Mouse (Mus musculus): ENCODE data around the gene Rdh12.
"Not testable (repeated sequence)": the region's sequence is repeated elsewhere in the genome, so short reads cannot be mapped to it uniquely, and the experiment has no call there.

Rdh12 gene

DNA sequence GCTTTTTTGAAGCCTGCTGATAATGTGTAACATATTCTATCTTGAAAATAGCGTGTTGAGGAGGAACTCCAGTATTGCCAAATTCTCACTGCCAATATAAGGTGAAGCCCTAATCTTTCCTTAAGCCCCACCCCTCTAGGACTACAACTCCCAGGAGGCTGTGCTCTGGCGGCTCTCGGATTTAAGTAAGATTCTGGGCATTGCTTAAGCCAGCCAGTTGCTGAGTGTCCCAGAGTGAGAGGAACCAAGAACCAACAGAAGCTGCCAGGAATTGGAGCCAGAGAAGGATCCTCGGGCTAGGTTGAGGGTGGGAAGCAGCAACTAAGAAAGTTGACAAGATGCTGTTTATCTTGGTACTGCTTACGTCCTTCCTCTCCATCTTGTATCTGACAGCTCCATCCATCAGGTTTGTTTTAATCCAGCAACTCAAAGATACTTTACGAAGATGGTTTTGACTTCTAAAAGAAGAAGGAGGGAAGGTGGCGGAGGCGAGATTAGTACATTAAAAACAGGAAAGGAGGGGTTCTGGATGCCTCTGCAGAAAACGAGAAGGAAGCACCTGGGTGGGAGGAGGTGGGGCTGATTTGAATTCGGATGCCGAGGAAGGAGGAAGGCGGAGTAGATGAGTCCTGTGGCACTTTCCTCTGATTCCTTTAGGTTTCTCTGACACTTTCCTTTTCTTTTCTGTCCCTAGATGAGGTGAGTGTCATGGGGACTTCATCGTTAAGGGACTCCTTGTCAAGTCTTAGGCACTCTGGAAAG is at the start of gene Rdh12:
TSS of gene Rdh12 (plus strand) at position 212 of the 762 bp plus-strand sequence.
- peak; percentile 19 for DNase-seq (ENCODE audit: low read depth, low spot score)

- no peak for DNase-seq (ENCODE audit: low read depth, low spot score)
These were observed 45.8 kb upstream of the Rdh12 start for GRCm38 (mm10) chr12:79162876-79163275.

DNA sequence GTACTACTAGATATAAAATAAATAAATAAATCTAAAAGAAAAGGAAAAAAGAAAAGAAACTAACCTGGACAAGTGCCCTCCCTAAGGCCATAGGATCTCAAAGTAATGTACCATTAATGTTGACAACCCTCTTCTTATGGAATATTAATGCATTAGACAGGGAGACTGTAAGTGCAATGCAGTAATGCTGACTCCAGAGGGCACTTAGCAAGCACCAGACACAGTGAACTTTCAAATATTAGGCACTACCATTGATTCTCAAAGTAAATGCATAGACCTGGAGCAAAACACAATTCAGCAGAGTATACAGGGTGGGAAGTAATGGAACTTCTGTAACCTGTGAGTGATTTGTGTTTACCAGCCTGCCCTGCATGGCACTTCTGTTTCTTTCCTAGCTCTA is 39.5 kb upstream of the Rdh12 start:
- DNase-seq (ENCODE audit: low read depth, low spot score): no peak

DNA sequence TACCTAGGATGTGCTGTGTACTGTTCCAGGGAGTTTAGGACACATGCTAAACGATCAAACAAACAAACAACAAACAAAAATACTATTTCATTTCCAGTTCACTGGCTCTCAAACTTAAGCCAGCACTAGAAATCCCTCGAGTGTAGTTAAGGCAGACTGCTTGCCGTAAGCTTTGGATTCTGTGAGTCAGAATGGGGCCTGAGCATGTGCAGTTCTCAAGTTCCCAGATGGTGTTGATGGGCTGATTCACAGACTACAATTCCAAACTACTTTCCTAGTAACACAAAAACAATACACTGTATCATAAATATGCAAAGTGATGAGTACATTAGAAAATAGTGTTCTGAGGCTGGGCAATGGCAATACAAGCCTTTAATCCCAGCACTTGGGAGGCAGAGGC is 38.3 kb upstream of the Rdh12 start:
- DNase-seq (ENCODE audit: low read depth, low spot score): no peak

DNA sequence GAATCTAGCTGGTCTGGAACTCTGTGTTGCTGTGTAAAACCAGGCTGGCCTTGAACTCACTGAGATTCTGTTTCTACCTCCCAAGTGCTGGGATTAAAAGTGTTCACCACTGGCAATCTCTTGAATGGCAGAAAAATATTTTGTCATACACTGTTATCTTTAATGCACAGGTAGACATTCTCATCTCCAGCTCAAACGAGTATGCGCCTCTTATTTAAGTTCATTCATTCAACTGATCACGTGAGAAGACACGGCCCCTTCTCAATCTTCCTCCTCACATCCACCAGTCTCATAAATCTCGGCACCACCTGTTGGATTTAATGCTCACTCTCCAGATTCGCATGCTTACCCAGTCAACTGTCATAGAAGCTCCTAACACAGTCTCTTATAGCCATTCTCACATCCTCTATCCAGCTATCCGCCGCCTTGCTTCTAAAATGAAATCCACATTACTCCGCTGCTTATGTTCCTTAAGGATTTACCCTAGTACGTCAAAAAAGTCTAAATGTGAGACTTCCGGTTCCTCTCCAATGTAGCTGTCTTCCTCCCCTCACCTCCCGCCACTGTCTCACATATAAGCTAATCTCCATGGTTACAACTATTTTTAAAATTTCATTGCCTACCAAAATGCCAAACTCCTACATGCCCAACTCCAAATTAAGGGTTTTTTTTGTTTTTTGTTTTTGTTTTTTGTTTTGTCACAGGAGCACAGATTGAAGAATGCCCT is 37.3 kb upstream of the Rdh12 start:
- no peak for DNase-seq (ENCODE audit: low read depth, low spot score)

- DNase-seq (ENCODE audit: low read depth, low spot score): peak; percentile 84
These were observed 36.4 kb upstream of the Rdh12 start, which contains the start of gene Vti1b for GRCm38 (mm10) chr12:79172019-79172941. Vti1b (minus strand) TSS chr12:79172667.

DNA sequence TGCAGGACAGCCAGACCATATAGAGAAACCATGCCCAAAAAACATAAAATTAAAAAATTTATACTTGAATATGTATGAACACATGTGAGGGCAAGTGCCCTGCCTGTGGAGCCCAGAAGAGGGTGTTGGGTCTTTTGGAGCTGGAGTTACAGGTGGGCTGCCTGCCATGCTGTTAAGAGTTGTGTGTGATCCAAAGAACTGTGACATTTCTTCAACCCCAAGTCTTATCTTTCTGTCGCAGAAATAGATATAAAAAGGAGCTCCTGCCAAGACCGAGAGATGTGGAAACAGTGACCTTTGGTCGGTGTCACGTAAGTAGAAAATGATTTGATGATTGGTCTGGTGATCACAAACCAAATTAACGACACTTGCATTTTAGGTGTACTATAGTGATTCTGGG is 35.0 kb upstream of the Rdh12 start:
- no peak for DNase-seq (ENCODE audit: low read depth, low spot score)

DNA sequence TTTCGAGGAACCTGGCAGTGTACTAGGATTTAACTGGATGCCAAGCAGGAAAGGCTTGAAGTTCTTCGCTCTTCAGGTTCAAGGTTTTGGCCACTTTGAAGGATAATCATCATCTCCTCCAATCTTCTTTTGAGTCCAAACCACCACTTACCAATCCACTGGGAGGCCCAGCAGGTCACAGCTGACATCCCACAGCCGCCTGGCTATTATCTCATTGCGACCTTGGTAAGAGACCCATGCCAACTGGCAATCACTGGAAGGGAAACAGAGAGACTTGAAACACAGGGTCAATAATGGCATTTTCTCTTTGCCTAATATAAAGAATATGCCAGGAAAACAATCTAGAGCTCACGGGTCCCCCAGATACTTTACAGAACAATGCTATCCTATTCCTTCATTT is 32.7 kb upstream of the Rdh12 start:
- no peak for DNase-seq (ENCODE audit: low read depth, low spot score)

- not testable (repeated sequence) for DNase-seq (ENCODE audit: low read depth, low spot score)
These were observed 23.6 kb upstream of the Rdh12 start for GRCm38 (mm10) chr12:79185160-79185559.

- no peak for DNase-seq (ENCODE audit: low read depth, low spot score)
These were observed 17.6 kb upstream of the Rdh12 start for GRCm38 (mm10) chr12:79190931-79191673.

DNA sequence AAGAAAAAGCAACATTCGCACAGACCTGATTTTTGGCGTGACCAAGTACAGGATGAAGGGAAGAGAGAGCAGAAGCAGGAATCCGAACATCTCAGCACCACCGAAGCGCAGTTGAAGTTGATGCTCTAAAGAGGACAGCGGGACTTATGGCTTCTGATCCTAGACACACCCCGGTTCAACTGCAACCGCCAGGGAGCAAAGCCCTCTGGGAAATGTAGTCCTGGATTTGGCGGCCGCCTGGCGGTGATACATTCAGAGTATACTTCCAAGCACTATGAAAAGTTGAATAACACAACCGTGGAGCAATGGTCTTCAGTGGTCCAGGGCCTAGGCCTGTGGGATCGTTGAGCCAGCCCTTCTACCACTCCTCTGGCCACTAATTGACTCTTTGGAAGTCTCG is 17.0 kb upstream of the Rdh12 start:
- DNase-seq (ENCODE audit: low read depth, low spot score): peak; percentile 42

DNA sequence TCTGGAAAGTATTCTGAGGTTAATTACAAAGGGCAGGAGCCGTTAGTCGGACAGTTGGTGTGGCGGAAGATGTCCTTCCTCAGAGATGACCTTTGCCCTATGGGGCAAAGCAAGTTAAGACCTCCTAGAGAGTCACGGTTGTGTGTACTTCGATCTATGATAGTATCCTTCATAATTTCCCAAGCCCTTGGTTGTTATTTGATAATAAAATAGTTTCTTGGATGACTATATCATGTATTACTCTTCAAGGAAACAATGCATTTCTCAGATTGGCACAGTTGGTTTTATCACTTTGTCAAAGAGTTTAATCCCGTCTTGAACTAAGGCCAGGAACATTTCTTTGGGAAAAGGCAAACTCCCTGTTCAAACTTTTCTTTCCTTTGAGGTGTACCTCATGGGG is 16.5 kb upstream of the Rdh12 start, which contains the start of gene Rdh11:
TSS of gene Rdh11 (minus strand) at position 101 of the 400 bp plus-strand sequence.
- no peak for DNase-seq (ENCODE audit: low read depth, low spot score)

DNA sequence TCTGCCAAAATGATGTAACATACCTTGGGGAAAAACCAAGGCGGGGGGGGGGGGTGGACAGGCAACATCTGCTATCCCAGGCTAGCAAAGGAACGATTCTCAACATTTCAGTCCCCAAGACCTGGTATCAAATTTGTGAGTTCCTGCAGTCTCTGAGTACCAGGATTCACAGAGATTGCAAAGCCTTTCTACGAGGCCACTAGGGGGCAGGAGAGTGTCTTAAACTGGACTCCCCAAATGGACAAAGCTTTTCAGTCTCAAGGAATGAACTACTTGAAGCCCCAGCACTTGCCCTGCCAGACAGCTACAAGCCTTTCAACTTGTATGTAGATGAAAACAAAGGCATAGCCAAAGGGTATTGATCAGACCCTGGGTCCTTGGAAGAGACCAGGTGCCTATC is 15.3 kb upstream of the Rdh12 start:
- DNase-seq (ENCODE audit: low read depth, low spot score): peak; percentile 60

- no peak for DNase-seq (ENCODE audit: low read depth, low spot score)
These were observed 11.6 kb upstream of the Rdh12 start for GRCm38 (mm10) chr12:79197105-79197504.

- no peak for DNase-seq (ENCODE audit: low read depth, low spot score)
These were observed 6.8 kb upstream of the Rdh12 start for GRCm38 (mm10) chr12:79201882-79202281.

DNA sequence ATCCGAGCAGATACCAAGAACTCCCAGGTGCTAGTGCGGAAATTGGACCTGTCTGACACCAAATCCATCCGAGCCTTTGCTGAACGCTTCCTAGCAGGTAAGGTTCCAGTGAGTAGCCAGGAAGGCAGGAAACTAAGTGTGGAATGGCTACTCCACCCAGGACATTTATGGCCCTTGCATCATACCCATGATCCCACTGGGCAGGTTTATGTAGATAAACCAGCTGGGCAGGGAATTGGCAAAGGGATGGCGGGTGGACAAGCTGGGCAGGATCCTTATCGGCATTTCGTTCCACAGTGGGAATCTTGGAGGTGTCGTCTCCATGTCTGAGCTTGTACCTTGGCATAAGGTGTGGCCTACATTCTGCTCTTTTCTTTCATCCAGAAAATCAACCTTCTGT is 2.7 kb downstream of the Rdh12 start:
- no peak for DNase-seq (ENCODE audit: low read depth, low spot score)

DNA sequence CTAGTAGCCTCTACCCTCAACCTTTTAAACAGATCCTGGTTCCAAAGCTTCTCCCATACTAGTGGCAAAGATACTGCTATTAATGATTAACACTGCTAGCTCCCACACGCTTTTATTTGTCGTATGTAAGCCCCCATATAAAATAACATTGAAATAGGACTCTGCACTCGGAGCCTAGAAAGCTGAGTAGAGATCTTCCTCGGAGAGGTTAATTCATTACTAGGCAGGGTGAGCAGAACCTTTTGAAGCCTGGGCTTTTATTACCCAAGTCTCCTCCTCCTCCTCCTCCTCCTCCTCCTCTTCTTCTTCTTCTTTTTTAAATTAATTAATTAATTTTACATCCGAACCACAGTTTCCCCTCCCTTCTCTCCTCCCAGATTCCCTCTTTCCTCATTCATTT is 8.8 kb downstream of the Rdh12 start:
- no peak for DNase-seq (ENCODE audit: low read depth, low spot score)

DNA sequence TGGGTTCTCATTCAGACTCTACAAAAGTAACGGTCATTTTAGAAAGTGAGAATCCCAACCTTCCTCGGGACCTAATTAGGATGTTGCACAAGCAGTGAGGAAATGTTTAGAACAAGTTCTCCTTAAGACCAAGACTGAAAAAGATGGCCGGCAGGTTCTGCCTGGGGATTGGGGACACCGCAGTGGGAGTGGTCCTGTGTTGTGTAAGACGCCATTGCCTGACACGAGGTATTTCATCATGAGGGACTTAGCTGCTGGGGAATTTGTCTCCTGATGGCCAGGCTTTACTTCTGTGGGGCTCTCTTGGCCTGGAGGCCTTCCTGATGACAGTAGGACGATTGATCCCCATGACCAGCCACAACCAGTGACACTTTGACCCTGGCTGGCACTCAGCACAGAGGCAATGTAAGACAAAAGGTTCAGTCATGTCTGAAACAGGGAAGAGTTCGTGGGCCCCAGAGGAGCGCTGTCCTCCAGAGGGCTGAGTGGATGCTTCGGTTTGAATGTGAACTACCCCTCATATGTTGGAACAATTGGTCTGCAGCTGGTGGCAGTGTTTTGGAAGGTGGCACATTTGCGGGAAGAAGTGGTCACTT is 26.9 kb downstream of the Rdh12 start:
- no peak for DNase-seq (ENCODE audit: low read depth, low spot score)

- no peak for DNase-seq (ENCODE audit: low read depth, low spot score)
These were observed 33.3 kb downstream of the Rdh12 start for GRCm38 (mm10) chr12:79241985-79242384.

DNA sequence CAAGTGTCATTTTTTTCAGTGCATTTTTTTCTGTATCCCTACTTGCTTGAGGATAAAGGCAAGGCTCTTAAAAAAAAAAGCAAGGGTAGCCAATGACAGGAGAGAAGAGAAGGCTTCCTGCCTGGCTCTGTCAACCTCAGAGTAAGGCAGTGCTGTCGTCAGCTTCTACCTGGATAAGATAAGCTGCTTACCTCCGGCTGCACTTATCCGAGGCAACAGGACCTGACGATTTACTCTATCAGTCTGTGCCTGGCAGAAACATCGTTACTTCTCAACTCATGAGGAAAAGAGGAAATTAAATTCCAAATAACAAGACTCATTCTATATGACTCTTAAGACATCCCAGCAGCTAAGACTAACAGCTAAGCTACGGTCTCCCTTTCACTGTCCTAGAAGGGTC is 34.2 kb downstream of the Rdh12 start:
- no peak for DNase-seq (ENCODE audit: low read depth, low spot score)

DNA sequence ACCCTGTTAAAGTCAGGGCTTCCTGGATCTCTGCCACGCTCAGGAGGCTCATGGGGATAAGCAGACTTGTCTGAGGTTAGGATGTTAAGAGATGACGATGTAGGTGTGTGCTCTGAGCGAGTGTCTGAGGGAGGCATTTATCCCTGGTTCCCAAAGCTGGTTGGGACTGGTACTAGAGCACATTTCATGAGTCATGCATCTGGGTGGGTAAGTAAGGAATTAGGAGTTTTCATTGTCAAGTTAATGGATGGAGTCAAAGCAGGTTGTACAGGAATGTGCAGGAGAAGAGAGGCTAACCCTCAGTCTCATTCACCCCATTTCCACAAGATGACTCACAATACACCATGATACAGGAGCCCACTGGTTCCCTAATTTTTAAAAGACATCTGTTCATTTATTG is 39.4 kb downstream of the Rdh12 start:
- DNase-seq (ENCODE audit: low read depth, low spot score): no peak
